Mouse (Mus musculus) olfactory bulb, adult 2 months (tissue): Measurements from ENCODE around the gene Naa15.

ENCODE experiments used
- CTCF ChIP-seq: fragments of 200-500 bp; IDR thresholded peaks from 2 replicates; pipeline ENCODE4 v1.5.1; 2012; ENCODE audit warnings: low read depth, mild to moderate bottlenecking, low read length, moderate library complexity; ENCODE audit not compliant: insufficient read depth
- POLR2A ChIP-seq: fragments of 200-500 bp; IDR thresholded peaks from 2 replicates; pipeline ENCODE4 v1.6.1; 2012; ENCODE audit warnings: mild to moderate bottlenecking, low read depth, low read length, moderate library complexity; ENCODE audit not compliant: insufficient read depth

GRCm38 (mm10) chr3:51377878-51378664, 36.9 kb upstream of the Naa15 start:
- TF ChIP-seq CTCF: no peak
- TF ChIP-seq POLR2A: no peak
